ENCODE assay signal across 10 mouse cellular contexts in genomic region chr13:110537960-110538463, GRCm38 (mm10).
DNase-seq lines count a peak whose midpoint lies in the region; ATAC-seq lines count a peak whose summit lies in the region.
"Had no signal": no experiment of that assay in that cellular context is flagged by ENCODE, and none has a peak within 500 bp of the region (broad histone marks: within the 10 kb centered on the region; RNA-seq: fewer than 3 reads in every experiment).

No protein-coding gene starts in this region.

- intact Hi-C loops in gastrocnemius, postnatal 36 days (cut with DNase I): no loop called here

- peak; percentile 27 for DNase-seq in gastrocnemius, postnatal 25 days
- no peak for DNase-seq in gastrocnemius, postnatal 36 days
- no peak for DNase-seq in limb, embryonic 10.5 days (ENCODE audit: low spot score)
- peak; percentile 61 for DNase-seq in skeletal muscle tissue, adult 2 months (ENCODE audit: low read depth, low spot score)
- no peak for DNase-seq in right cerebral cortex, postnatal 14 days
- DNase-seq in thymus, postnatal 10 days (ENCODE audit: low spot score in 2 of 2): no peak
- DNase-seq in left cerebral cortex, adult 8-10 months (ENCODE audit: low spot score in 2 of 2): no peak

- H3K9me3 ChIP-seq in heart, embryonic 14.5 days (ENCODE audit: control insufficient read depth, low read length): no peaks in the 10 kb centered on the region
- no peaks in the 10 kb centered on the region for H3K9me3 ChIP-seq in limb, embryonic 10.5 days (replicated peaks)
- H3K9me3 ChIP-seq: embryonic facial prominence, embryonic 12.5 days had no signal

- peak; percentile 80 for ATAC-seq in heart, embryonic 14.5 days (ENCODE audit: insufficient number of reproducible peaks, insufficient read depth, low FRiP score, low read depth)

- H3K9ac ChIP-seq in heart, embryonic 14.5 days (ENCODE audit: low read length): 0 out of 2 replicates have a peak overlapping the region, but pooled peaks have one; percentile 9
- H3K9ac ChIP-seq: embryonic facial prominence, embryonic 12.5 days had no signal

- no peak overlapping the region for H3K4me3 ChIP-seq in heart, embryonic 14.5 days (ENCODE audit: control insufficient read depth in 1 of 2, insufficient read depth in 1 of 2, low read depth in 1 of 2, low read length in 2 of 2)
- H3K4me3 ChIP-seq in limb, embryonic 10.5 days: no peak overlapping the region
- H3K4me3 ChIP-seq: embryonic facial prominence, embryonic 12.5 days had no signal

- H3K27me3 ChIP-seq in heart, embryonic 14.5 days (ENCODE audit: control insufficient read depth, insufficient read depth, low read length): no peaks in the 10 kb centered on the region
- H3K27me3 ChIP-seq in limb, embryonic 10.5 days (ENCODE audit: low read depth, poor library complexity, severe bottlenecking): no peaks in the 10 kb centered on the region
- H3K27me3 ChIP-seq: embryonic facial prominence, embryonic 12.5 days had no signal

- H3K36me3 ChIP-seq in heart, embryonic 14.5 days (ENCODE audit: control insufficient read depth, insufficient read depth, low read length): no peaks in the 10 kb centered on the region
- no peaks in the 10 kb centered on the region for H3K36me3 ChIP-seq in limb, embryonic 10.5 days
- H3K36me3 ChIP-seq: embryonic facial prominence, embryonic 12.5 days had no signal

- WGBS in heart, embryonic 14.5 days: 3% methylated on average over 7 of the region's 7 CpGs
- WGBS in limb, embryonic 10.5 days: 71% methylated on average over 7 of the region's 7 CpGs

- H3K27ac ChIP-seq in heart, embryonic 14.5 days (replicated peaks in 1 of 2; ENCODE audit: control insufficient read depth in 1 of 2, insufficient read depth in 1 of 2, low read depth in 2 of 2, low read length in 2 of 2): peak overlapping the region; percentile 72 to 85
- 0 out of 2 replicates have a peak overlapping the region, but pooled peaks have one; percentile 14 for H3K27ac ChIP-seq in limb, embryonic 10.5 days
- H3K27ac ChIP-seq: embryonic facial prominence, embryonic 12.5 days; macrophage had no signal

- peak overlapping the region; percentile 30 for H3K4me2 ChIP-seq in heart, embryonic 14.5 days (ENCODE audit: low read length)
- H3K4me2 ChIP-seq: embryonic facial prominence, embryonic 12.5 days had no signal

- H3K4me1 ChIP-seq in heart, embryonic 14.5 days (ENCODE audit: control insufficient read depth in 2 of 2, insufficient read depth in 2 of 2, low read length in 2 of 2): peaks cover 13 to 39% of the 10 kb centered on the region in 2 experiments
- H3K4me1 ChIP-seq in limb, embryonic 10.5 days: peaks cover 20% of the 10 kb centered on the region

Comparison
In these comparisons a context has a peak if more than half of its experiments do, and no peak if none do; other contexts are left out.
1. DNase-seq: peak in gastrocnemius, postnatal 25 days (single experiment) and skeletal muscle tissue, adult 2 months (single experiment); none in gastrocnemius, postnatal 36 days (0 of 2), limb, embryonic 10.5 days (single experiment), right cerebral cortex, postnatal 14 days (single experiment), thymus, postnatal 10 days (0 of 2) and left cerebral cortex, adult 8-10 months (0 of 2).